Mouse (Mus musculus) lung, postnatal 0 days (tissue): ENCODE results near the gene Ncoa1. TPM values are rescaled to one million over a fixed set of nuclear protein-coding genes. Genes with fewer than 3 reads are reported as not detected.

Experiments
- ATAC-seq: fragments of 200-750 bp; cut with Nextera tagmentation; 2 replicates; pipeline ENCODE4 v1.8.0; 2017; ENCODE audit warnings: moderate library complexity
- DNase-seq: peaks from one replicate; pipeline ENCODE4 v3.0.0-alpha.2; 2016; ENCODE audit warnings: low spot score
- H3K27ac ChIP-seq: fragments of 300-500 bp; sonication (generic); 2 replicates; pipeline ENCODE4 v1.5.1; 2014; ENCODE audit warnings: antibody characterized with exemption, mild to moderate bottlenecking, low read length, mixed read lengths
- H3K27me3 ChIP-seq: fragments of 300-500 bp; sonication (generic); replicated peaks from 2 replicates; pipeline ENCODE4 v1.6.1; 2014; ENCODE audit warnings: low read length, mixed read lengths; ENCODE audit not compliant: insufficient read depth
- H3K36me3 ChIP-seq: fragments of 300-500 bp; sonication (generic); 2 replicates; pipeline ENCODE4 v1.6.1; 2014; ENCODE audit warnings: low read length, mixed read lengths; ENCODE audit not compliant: insufficient read depth
- H3K4me1 ChIP-seq: fragments of 300-500 bp; sonication (generic); 2 replicates; pipeline ENCODE4 v1.6.1; 2014; ENCODE audit warnings: antibody characterized with exemption, low read depth, low read length, mixed read lengths; ENCODE audit not compliant: insufficient read depth
- H3K4me2 ChIP-seq: fragments of 300-500 bp; sonication (generic); replicated peaks from 2 replicates; pipeline ENCODE4 v1.6.1; 2014; ENCODE audit warnings: low read depth, mild to moderate bottlenecking, low read length, moderate library complexity, mixed read lengths
- H3K4me3 ChIP-seq: fragments of 300-500 bp; sonication (generic); 2 replicates; pipeline ENCODE4 v1.5.1; 2014; ENCODE audit warnings: low read depth, low read length
- H3K9ac ChIP-seq: fragments of 300-500 bp; sonication (generic); replicated peaks from 2 replicates; pipeline ENCODE4 v1.6.1; 2014; ENCODE audit warnings: low read depth, mild to moderate bottlenecking
- H3K9me3 ChIP-seq: fragments of 300-500 bp; sonication (generic); 2 replicates; pipeline ENCODE4 v1.6.1; 2016; ENCODE audit warnings: low read length, mixed read lengths
- CTCF ChIP-seq: IDR thresholded peaks from 2 replicates; pipeline ENCODE4 v1.5.1; 2016; ENCODE audit warnings: antibody characterized with exemption, mild to moderate bottlenecking
- EP300 ChIP-seq: IDR thresholded peaks from 2 replicates; pipeline ENCODE4 v1.6.1; 2016; ENCODE audit warnings: antibody characterized with exemption, mild to moderate bottlenecking, control low read depth
- WGBS: fragments of 180-500 bp; shearing (Covaris S2); extraction: QIAGEN DNeasy Blood & Tissue Kit; methylation state at CpG from one replicate; pipeline ENCODE4 v1.1.7; 2014; 5-methylcytosine and 5-hydroxymethylcytosine counted together
- polyA plus RNA-seq: library from polyadenylated mRNA; unstranded; fragments of >200 nt; fragmentation: Nextera tagmentation; extraction: Ambion mirVana; gene quantifications from 2 replicates; pipeline ENCODE4 v1.2.1, GENCODE M21; 2015

The Ncoa1 gene
- polyA plus RNA-seq, 1 experiment from 2014 or later, result 9.6 TPM

DNA sequence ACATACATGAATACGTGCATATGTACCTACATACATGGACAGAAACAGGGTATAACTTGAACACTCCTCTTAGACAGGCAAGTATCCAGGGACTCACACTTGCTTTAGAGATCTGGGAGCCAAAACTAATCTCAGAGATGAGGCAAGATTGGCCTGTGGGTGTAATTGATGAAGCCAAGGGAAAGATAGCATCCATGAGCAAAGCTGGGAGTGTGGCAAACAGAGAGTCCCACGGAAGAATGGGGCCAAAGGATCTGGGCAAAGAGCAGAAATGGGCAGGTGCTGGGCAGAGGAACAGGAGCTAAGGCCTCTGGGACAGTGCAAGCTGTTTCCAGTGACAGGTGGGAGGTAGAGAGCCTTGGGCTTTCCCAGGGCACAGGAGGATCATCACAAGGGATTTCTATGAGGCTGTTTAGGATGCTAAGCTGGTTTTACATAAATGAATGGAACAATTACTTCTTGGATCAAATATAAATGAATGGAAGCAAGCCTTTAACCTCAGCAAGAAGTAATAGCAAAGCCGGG lies 22.7 kb upstream of the Ncoa1 start:
- Histone ChIP-seq H3K27ac (no peak overlapping the region), H3K9ac (no peak overlapping the region), H3K27me3 (no peaks in the 10 kb centered on the region), H3K4me1 (no peaks in the 10 kb centered on the region), H3K4me3 (no peak overlapping the region), H3K4me2 (no peak overlapping the region), H3K36me3 (no peaks in the 10 kb centered on the region), H3K9me3 (no peaks in the 10 kb centered on the region)
- DNase-seq (no peak), ATAC-seq (no peak)
- TF ChIP-seq EP300, result no peak
- TF ChIP-seq CTCF, result no peak
- WGBS, result 77% methylated on average over 3 of the region's 3 CpGs

DNA sequence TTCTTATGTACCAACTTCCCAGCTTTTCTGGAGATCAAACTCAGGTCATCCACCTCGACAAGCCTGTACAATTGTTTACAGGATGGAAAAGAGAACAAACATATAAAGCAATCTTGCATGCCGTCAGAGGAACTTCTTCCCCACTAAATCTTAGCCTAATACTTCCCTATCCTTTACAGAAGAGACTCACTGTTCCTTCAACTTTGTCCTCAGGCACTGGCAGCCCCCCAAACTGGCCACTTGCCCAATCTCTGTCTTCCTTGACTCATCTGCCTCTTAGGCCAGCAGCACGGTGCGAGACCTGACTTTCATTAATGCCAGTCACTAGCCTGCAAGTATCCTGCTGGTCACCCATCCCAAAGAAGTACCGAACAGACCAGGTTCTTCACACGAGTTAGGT lies 11.4 kb upstream of the Ncoa1 start:
- no peak overlapping the region for H3K4me2 ChIP-seq
- H3K4me3 ChIP-seq, result no peak overlapping the region
- H3K9me3 ChIP-seq, result no peaks in the 10 kb centered on the region
- no peaks in the 10 kb centered on the region for H3K4me1 ChIP-seq
- no peaks in the 10 kb centered on the region for H3K27me3 ChIP-seq
- no peaks in the 10 kb centered on the region for H3K36me3 ChIP-seq
- H3K27ac ChIP-seq, result no peak overlapping the region
- H3K9ac ChIP-seq, result no peak overlapping the region
- TF ChIP-seq CTCF (no peak), EP300 (peak; percentile 74)
- 58% methylated on average over 6 of the region's 6 CpGs for WGBS
- ATAC-seq (peak; percentile 58), DNase-seq (peak; percentile 60)

DNA sequence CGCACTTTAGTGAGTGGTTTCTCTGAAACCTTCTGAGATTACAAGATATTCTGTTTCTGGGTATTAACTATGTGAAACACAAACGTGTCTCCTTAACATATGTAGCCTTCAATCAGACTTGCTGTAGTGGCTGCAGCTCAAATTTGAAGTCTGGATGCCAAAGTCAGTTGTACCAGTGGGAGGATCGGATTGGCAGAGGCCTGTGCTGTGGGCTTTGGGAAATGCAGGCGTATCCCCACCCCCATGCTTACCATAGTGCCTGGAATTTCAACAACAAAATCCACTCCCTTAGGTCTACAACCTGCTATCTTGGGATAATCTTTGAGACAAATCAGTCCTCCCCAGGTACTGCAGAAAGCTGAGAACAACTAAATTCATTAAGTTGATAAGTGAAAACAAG lies 6.4 kb upstream of the Ncoa1 start:
- ATAC-seq (no peak), DNase-seq (no peak)
- no peak overlapping the region for H3K9ac ChIP-seq
- H3K36me3 ChIP-seq, result no peaks in the 10 kb centered on the region
- H3K27me3 ChIP-seq, result no peaks in the 10 kb centered on the region
- H3K4me1 ChIP-seq, result no peaks in the 10 kb centered on the region
- H3K9me3 ChIP-seq, result no peaks in the 10 kb centered on the region
- H3K27ac ChIP-seq, result no peak overlapping the region
- 75% methylated on average over 4 of the region's 4 CpGs for WGBS
- TF ChIP-seq EP300, result no peak
- no peak for TF ChIP-seq CTCF
- H3K4me3 ChIP-seq, result no peak overlapping the region
- H3K4me2 ChIP-seq, result no peak overlapping the region

DNA sequence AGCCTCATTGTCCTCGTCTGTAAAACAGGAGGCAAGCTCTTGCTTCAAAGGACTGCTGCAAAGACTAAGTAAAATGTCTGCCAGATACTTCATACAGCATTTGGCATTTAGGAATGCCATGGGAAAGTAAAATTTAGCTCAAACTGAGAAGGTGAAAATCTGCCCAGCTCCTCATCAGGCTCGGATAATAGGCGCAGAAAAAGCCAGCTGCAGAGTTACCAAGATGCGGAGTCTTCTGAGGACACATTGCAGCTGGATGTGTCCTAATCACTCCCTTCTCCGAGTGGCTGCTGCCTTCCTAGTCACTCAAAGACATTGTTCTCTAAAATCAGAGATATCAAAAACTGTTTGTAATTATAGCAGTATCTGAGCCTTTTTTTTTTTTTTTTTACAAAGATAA lies 4.7 kb upstream of the Ncoa1 start:
- Histone ChIP-seq H3K9me3 (no peaks in the 10 kb centered on the region), H3K27ac (no peak overlapping the region), H3K36me3 (no peaks in the 10 kb centered on the region), H3K9ac (no peak overlapping the region), H3K27me3 (no peaks in the 10 kb centered on the region), H3K4me3 (no peak overlapping the region), H3K4me2 (no peak overlapping the region), H3K4me1 (no peaks in the 10 kb centered on the region)
- DNase-seq, result no peak
- no peak for TF ChIP-seq EP300
- TF ChIP-seq CTCF, result no peak
- 56% methylated on average over 5 of the region's 5 CpGs for WGBS
- no peak for ATAC-seq

- H3K4me3 ChIP-seq, result no peak overlapping the region
- no peak for DNase-seq
- ATAC-seq, result no peak
- no peaks in the 10 kb centered on the region for H3K36me3 ChIP-seq
- 74% methylated on average over 4 of the region's 4 CpGs for WGBS
- no peaks in the 10 kb centered on the region for H3K27me3 ChIP-seq
- no peak overlapping the region for H3K9ac ChIP-seq
- no peak for TF ChIP-seq EP300
- no peak for TF ChIP-seq CTCF
- no peak overlapping the region for H3K27ac ChIP-seq
- no peaks in the 10 kb centered on the region for H3K4me1 ChIP-seq
- H3K9me3 ChIP-seq, result no peaks in the 10 kb centered on the region
- H3K4me2 ChIP-seq, result no peak overlapping the region
These were observed 3.3 kb upstream of the Ncoa1 start for GRCm38 (mm10) chr12:4480250-4480649.

DNA sequence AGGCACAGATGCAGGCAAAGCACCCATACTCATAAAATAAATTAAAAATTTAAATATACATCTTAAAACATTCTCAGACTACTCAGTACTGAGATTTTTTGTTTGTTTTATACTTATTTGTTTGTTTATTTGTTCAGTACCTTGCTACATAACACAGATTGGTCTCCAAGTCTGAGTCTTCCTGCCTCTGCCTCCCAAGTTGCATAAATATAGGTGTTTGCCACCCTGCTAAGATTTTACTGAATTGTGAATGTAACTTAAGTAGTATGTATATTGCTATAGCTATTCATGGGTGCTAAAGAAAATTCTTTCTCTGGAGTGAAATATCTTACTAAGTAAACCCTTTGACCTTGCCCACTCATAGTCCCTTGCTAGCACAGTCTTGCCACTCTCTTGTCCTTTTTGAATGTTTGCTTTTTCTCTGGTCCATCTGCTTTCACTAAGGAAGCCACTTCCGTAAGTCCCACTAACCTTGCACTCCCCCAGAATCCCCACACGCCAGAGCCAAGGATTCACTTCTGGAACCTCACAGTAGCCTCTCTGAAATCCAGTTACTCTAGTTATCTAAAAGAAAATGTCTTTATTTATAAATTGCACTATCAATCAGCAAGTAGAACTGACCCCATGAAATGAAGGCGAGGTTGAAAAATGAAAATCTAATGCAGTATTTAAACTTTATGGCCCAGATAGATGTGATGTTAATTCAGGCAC lies 2.3 kb upstream of the Ncoa1 start:
- H3K9ac ChIP-seq, result no peak overlapping the region
- TF ChIP-seq CTCF (no peak), EP300 (no peak)
- no peaks in the 10 kb centered on the region for H3K4me1 ChIP-seq
- H3K27ac ChIP-seq, result no peak overlapping the region
- no peak overlapping the region for H3K4me3 ChIP-seq
- H3K27me3 ChIP-seq, result no peaks in the 10 kb centered on the region
- DNase-seq, result no peak
- H3K4me2 ChIP-seq, result no peak overlapping the region
- no peaks in the 10 kb centered on the region for H3K36me3 ChIP-seq
- no peaks in the 10 kb centered on the region for H3K9me3 ChIP-seq
- no peak for ATAC-seq
- WGBS, result 81% methylated on average over 3 of the region's 3 CpGs
